Mouse (Mus musculus) inflammation-experienced regulatory T-cells, adult 6 months (primary cell): Measurements from ENCODE around the gene Gm12794. TPM values are rescaled to one million over a fixed set of nuclear protein-coding genes. Genes with fewer than 3 reads are reported as not detected.
"Not testable (repeated sequence)": the region's sequence is repeated elsewhere in the genome, so short reads cannot be mapped to it uniquely, and the experiment has no call there.

ENCODE experiments used
- ATAC-seq: one replicate; pipeline ENCODE4 v1.8.0; 2017
- polyA plus RNA-seq, 3 experiments: library from polyadenylated mRNA; unstranded; fragments of 100-300 nt; shearing (Covaris generic); gene quantifications; one replicate each; pipeline ENCODE4 v1.2.1; 2017

The Gm12794 gene
- not detected for polyA plus RNA-seq

DNA sequence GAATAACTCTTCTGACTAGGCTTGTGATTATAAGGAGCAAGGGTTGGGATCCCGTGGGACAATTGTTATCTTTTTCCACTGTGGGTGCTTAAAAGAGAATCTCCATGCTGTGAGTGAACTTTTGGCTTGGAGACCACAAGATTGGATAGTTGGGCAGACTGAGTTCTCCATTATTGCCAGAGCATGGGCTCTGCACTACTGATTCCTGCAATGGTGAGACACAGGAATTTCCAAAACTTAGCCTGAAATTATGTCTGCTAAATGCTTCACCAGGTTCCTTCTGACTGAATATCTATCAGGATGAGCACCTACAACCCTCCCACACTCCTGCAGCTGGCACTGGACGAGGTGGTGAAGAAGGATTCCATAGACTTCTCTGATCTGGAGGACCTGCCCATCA lies at the start of gene Gm12794:
Gene Gm12794 (plus strand): TSS at position 301 of the 400 bp plus-strand sequence.
- not testable (repeated sequence) for ATAC-seq

DNA sequence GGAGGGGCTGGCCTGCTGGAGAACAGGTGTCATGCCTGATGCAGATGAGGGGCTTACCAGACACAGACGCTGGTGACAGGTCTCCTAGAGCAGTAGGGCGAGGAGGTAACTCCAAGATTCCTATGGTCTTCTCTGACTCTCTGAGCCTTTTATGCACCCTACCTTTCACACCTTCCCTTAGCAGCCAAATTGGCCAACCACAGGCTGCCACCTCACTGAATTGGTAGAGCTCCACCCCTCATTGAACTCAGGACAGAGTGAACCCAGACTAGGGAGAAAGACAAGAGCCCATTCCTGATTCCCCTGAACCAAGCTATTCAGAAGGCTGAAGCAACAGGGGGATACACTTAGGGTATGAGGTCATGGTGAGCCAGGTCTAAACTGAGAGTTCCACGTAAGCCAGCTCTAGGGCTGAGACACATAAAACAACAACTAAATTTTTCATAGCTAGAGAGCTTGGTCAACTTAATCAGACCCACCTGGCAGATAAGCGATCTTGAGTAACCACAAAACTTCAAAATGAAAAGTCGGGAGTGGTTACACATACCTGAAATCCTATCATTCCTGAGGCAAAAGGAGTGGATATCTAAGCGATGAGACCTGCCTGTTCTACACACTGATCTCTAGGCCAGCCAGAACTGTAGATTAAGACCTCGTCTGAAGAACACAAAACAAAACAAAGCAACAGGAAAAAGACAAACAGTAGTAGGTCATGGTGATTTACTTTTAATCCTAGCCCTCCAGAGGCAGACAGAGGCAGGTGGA lies 46.4 kb upstream of the Gm12794 start, which contains the start of gene C130073F10Rik:
Gene C130073F10Rik (minus strand): TSS at position 134 of the 765 bp plus-strand sequence.
- ATAC-seq: no peak

- ATAC-seq: not testable (repeated sequence)
Measured at GRCm38 (mm10) chr4:101908821-101909220, 31.4 kb upstream of the Gm12794 start, which contains the start of gene Gm12800. Gm12800 (plus strand) TSS chr4:101909121.

DNA sequence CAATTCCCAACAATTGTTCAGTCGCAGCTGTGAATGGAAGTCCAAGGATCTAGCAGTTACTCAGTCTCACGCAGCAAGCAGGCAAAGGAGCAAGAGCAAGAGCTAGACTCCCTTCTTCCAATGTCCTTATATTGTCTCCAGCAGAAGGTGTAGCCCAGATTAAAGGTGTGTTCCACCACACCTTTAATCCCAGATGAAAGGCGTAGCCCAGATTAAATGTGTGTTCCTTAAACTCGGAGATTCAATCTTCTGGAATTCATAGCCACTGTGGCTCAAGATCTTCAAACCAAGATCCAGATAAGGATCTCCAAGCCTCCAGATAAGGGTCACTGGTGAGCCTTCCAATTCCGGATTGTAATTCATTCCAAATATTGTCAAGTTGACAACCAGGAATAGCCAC lies 40.7 kb downstream of the Gm12794 start, which contains the start of gene Gm12790:
Gene Gm12790 (minus strand): TSS at position 101 of the 400 bp plus-strand sequence.
- ATAC-seq: not testable (repeated sequence)

GRCm38 (mm10) chr4:101985678-101986077 lies 45.5 kb downstream of the Gm12794 start:
- ATAC-seq: no peak

DNA sequence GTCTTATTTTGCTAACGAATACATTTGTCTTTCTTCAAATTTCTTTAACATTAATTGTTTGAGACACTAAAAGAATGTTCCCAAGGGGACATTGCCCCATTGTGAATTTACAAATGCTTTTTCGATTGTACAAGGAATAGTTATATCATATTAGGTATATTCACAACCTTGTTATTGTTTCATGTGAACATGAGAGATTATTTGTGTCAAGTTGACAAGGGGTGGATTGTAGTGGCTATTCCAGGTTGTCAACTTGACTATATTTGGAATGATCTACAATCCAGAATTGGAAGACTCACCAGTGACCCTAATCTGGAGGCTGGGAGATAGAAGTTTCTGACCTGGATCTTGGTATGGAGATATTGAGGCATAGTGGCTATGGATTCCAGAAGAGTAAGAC lies 46.1 kb downstream of the Gm12794 start, which contains the start of gene Gm12789:
Gene Gm12789 (plus strand): TSS at position 301 of the 400 bp plus-strand sequence.
- not testable (repeated sequence) for ATAC-seq

Other genes with a start within 250 kb of the Gm12794 start
- not detected for gene Lepr, start 223.0 kb upstream of the Gm12794 start, polyA plus RNA-seq
- not detected for gene B020004J07Rik, start 96.4 kb upstream of the Gm12794 start, polyA plus RNA-seq
- not detected for gene C130073F10Rik, start 46.6 kb upstream of the Gm12794 start, polyA plus RNA-seq
- gene Gm12800, start 31.3 kb upstream of the Gm12794 start, polyA plus RNA-seq: not detected
- not detected for gene Gm12790, start 40.6 kb downstream of the Gm12794 start, polyA plus RNA-seq
- gene Gm12789, start 46.2 kb downstream of the Gm12794 start, polyA plus RNA-seq: not detected
- gene Pde4b, start 147.1 kb downstream of the Gm12794 start, polyA plus RNA-seq: 10 to 100 TPM; 35.9 to 91.8 (median 73.1) TPM